Mouse (Mus musculus): ENCODE results near the gene Cldn22. TPM values are rescaled to one million over a fixed set of nuclear protein-coding genes. Genes with fewer than 3 reads are reported as not detected.

The Cldn22 gene
- polyA plus RNA-seq, 1 experiment from 2014 or later = not detected

DNA sequence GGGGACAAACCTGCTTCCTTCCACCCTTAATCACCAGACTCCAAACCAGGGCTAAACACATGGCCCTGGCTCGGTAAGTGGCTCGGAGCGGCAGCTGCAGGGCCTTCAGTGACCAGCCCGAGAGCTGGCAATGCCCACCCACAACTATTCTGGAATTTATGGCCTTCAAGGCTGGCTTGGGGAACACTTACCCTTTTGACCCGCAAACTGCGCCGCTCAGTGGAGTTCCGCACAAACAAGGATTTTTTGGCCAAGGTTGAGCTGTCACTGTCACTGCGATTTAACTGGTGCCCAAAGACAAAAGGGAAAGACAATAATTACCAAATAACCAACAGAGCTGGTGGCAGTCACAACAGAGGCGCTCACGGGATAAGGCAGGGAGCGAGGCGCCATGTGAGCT lies 21.7 kb downstream of the Cldn22 start:
- H3K4me1 ChIP-seq (ENCODE audit: control insufficient read depth, insufficient read depth, low read length) = no peaks in the 10 kb centered on the region
- H3K4me3 ChIP-seq (ENCODE audit: low read depth, low read length) = no peak overlapping the region
- no peaks in the 10 kb centered on the region; the same call in 1 of the 2 replicates for H3K36me3 ChIP-seq (ENCODE audit: control insufficient read depth, insufficient read depth, low read length)
- no peaks in the 10 kb centered on the region for H3K27me3 ChIP-seq (ENCODE audit: control insufficient read depth, insufficient read depth, low read length)
- ATAC-seq (ENCODE audit: low FRiP score) (no peak), DNase-seq (ENCODE audit: low spot score, missing footprints) (no peak)
- H3K9ac ChIP-seq (ENCODE audit: low read length) = no peak overlapping the region
- H3K4me2 ChIP-seq = no peak overlapping the region
- WGBS = 77% methylated on average over 13 of the region's 13 CpGs
- H3K27ac ChIP-seq (ENCODE audit: low read depth, low read length) = no peak overlapping the region
- H3K9me3 ChIP-seq (ENCODE audit: control insufficient read depth, low read length) = no peaks in the 10 kb centered on the region

DNA sequence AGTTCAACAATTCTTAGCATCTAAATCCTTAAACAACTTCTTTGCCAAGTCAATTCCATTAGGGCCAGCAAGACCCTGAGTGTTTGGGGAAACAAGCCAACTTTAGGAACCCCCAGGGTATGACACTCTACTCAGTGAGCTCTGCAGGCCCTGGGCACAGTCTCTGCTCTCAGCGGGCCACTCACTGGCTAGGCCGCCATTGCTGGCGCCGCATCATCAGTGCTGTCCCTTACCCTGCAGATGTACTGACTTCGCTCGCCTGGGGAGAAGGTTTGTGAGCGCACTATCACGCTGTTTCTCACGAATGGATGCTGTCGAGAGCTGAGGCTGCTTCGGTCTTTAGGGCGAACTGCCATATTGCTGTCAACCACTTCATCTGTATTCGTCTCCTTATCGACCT lies 22.9 kb downstream of the Cldn22 start:
- no peaks in the 10 kb centered on the region; the same call in 1 of the 2 replicates for H3K36me3 ChIP-seq (ENCODE audit: control insufficient read depth, insufficient read depth, low read length)
- H3K4me1 ChIP-seq (ENCODE audit: control insufficient read depth, insufficient read depth, low read length) = no peaks in the 10 kb centered on the region
- no peak overlapping the region for H3K4me3 ChIP-seq (ENCODE audit: low read depth, low read length)
- no peak overlapping the region for H3K4me2 ChIP-seq
- H3K27ac ChIP-seq (ENCODE audit: low read depth, low read length) = no peak overlapping the region
- DNase-seq (ENCODE audit: low spot score, missing footprints) (peak; percentile 41), ATAC-seq (ENCODE audit: low FRiP score) (no peak)
- no peak overlapping the region for H3K9ac ChIP-seq (ENCODE audit: low read length)
- WGBS = 94% methylated on average over 14 of the region's 14 CpGs
- no peaks in the 10 kb centered on the region for H3K9me3 ChIP-seq (ENCODE audit: control insufficient read depth, low read length)
- H3K27me3 ChIP-seq (ENCODE audit: control insufficient read depth, insufficient read depth, low read length) = no peaks in the 10 kb centered on the region

DNA sequence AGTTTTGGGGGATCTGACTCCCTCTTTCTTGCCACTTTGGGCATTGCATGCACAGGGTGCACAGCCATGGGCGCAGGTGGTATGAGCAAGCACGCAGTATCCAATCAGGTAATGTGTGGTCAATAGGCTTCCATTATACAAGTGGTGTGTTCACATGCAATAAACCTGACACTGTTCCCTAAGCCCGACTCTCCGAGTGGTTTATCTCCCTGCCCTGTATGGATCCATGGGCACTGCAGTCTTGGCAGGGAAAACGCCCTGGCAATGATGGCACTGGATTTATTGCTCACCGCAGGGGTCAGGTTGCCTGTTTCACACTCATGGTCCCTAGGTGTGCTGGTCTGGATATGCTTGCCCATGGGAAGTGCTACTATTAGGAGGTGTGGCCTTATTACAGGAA lies 23.6 kb downstream of the Cldn22 start:
- Histone ChIP-seq H3K4me2 (no peak overlapping the region), H3K27me3 (ENCODE audit: control insufficient read depth, insufficient read depth, low read length) (no peaks in the 10 kb centered on the region), H3K9me3 (ENCODE audit: control insufficient read depth, low read length) (no peaks in the 10 kb centered on the region), H3K4me3 (ENCODE audit: low read depth, low read length) (no peak overlapping the region), H3K9ac (ENCODE audit: low read length) (no peak overlapping the region), H3K36me3 (ENCODE audit: control insufficient read depth, insufficient read depth, low read length) (no peaks in the 10 kb centered on the region), H3K27ac (ENCODE audit: low read depth, low read length) (no peak overlapping the region), H3K4me1 (ENCODE audit: control insufficient read depth, insufficient read depth, low read length) (no peaks in the 10 kb centered on the region)
- ATAC-seq (ENCODE audit: low FRiP score) (no peak), DNase-seq (ENCODE audit: low spot score, missing footprints) (no peak)
- 94% methylated on average over 6 of the region's 6 CpGs for WGBS

DNA sequence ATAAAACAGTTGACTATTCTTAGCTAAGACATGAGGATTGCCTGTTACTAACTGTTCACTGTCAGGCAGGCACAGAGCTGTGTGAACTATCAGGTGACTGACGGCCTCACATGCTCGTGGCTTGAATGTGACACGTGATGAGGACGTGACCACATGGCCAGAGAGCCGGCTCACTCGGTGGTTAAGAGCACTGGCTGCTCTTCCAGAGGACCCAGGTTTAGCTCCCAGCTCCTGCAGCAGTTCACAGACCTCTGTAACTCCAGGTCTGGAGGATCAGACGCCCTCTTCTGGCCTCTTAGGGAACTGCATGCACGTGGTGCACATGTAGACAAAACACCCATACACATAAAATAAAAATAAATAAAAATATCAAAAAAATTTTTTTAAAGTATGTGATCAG lies 25.6 kb downstream of the Cldn22 start:
- DNase-seq (ENCODE audit: low spot score, missing footprints) (peak; percentile 68), ATAC-seq (ENCODE audit: low FRiP score) (no peak)
- H3K27me3 ChIP-seq (ENCODE audit: control insufficient read depth, insufficient read depth, low read length) = no peaks in the 10 kb centered on the region
- WGBS = 82% methylated on average over 8 of the region's 8 CpGs
- H3K9me3 ChIP-seq (ENCODE audit: control insufficient read depth, low read length) = no peaks in the 10 kb centered on the region
- no peak overlapping the region for H3K27ac ChIP-seq (ENCODE audit: low read depth, low read length)
- no peak overlapping the region for H3K4me3 ChIP-seq (ENCODE audit: low read depth, low read length)
- H3K4me1 ChIP-seq (ENCODE audit: control insufficient read depth, insufficient read depth, low read length) = no peaks in the 10 kb centered on the region
- H3K4me2 ChIP-seq = no peak overlapping the region
- no peak overlapping the region for H3K9ac ChIP-seq (ENCODE audit: low read length)
- H3K36me3 ChIP-seq (ENCODE audit: control insufficient read depth, insufficient read depth, low read length) = no peaks in the 10 kb centered on the region

DNA sequence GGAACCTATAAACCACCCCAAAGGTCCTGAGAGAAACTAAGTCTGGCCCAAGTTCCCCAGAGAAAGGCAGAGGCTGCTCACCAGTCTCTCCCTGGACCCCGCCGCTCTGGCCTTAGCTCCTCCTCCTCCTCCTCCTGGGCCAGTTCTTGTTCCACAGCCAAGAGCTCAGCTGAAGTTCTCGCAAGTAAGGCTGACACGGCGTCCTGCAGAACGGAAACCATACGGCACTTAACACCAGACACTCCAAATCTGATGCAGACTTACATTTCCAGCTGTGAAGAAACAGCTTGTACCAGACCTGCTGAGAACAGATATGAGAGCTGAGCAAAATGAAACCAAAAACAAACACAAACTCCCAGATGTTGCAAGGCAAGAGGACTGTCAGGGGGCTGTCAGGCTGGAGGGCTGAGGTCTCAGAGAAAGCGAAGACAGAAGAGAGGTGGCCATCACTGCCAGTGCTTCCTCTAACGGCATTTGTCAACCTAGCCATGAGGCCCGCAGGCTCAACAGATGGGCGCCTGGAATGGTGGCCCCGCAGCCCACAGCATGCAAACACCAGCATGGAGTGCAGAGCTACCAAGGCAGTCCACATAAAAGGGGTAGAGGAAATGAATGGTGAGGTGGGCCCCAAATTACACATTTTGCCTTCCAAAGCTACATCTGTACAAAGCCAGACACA lies 27.7 kb downstream of the Cldn22 start:
- Histone ChIP-seq H3K4me3 (ENCODE audit: low read depth, low read length) (no peak overlapping the region), H3K27me3 (ENCODE audit: control insufficient read depth, insufficient read depth, low read length) (no peaks in the 10 kb centered on the region), H3K9me3 (ENCODE audit: control insufficient read depth, low read length) (no peaks in the 10 kb centered on the region), H3K36me3 (ENCODE audit: control insufficient read depth, insufficient read depth, low read length) (no peaks in the 10 kb centered on the region), H3K4me2 (no peak overlapping the region), H3K27ac (ENCODE audit: low read depth, low read length) (no peak overlapping the region), H3K9ac (ENCODE audit: low read length) (no peak overlapping the region), H3K4me1 (ENCODE audit: control insufficient read depth, insufficient read depth, low read length) (no peaks in the 10 kb centered on the region)
- DNase-seq (ENCODE audit: low spot score, missing footprints) (peak; percentile 78), ATAC-seq (ENCODE audit: low FRiP score) (no peak)
- WGBS = 83% methylated on average over 12 of the region's 12 CpGs

DNA sequence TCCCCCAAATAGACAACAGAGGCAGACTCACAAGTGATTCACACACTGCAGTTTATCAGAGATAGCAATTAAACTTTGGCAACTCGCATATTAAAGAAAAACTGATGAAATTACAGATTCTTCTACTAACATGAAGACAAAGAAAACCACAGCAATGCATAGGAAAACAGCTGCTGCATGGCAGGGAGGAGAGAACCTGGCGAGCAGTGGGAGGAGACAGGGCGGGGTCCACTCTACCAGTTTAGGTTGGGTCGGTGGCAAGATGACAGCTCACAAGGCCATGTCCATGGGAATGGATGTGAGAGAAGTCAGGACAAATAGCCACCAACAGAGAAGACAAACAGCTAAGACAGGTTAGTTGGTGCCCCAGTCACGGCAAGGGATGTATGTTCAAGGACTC lies 28.5 kb downstream of the Cldn22 start:
- H3K36me3 ChIP-seq (ENCODE audit: control insufficient read depth, insufficient read depth, low read length) = no peaks in the 10 kb centered on the region
- H3K27me3 ChIP-seq (ENCODE audit: control insufficient read depth, insufficient read depth, low read length) = no peaks in the 10 kb centered on the region
- no peaks in the 10 kb centered on the region for H3K4me1 ChIP-seq (ENCODE audit: control insufficient read depth, insufficient read depth, low read length)
- no peak overlapping the region for H3K9ac ChIP-seq (ENCODE audit: low read length)
- 79% methylated on average over 5 of the region's 5 CpGs for WGBS
- DNase-seq (ENCODE audit: low spot score, missing footprints) = peak; percentile 73
- no peak overlapping the region for H3K4me2 ChIP-seq
- no peaks in the 10 kb centered on the region for H3K9me3 ChIP-seq (ENCODE audit: control insufficient read depth, low read length)
- no peak for ATAC-seq (ENCODE audit: low FRiP score)
- H3K4me3 ChIP-seq (ENCODE audit: low read depth, low read length) = no peak overlapping the region
- H3K27ac ChIP-seq (ENCODE audit: low read depth, low read length) = no peak overlapping the region

DNA sequence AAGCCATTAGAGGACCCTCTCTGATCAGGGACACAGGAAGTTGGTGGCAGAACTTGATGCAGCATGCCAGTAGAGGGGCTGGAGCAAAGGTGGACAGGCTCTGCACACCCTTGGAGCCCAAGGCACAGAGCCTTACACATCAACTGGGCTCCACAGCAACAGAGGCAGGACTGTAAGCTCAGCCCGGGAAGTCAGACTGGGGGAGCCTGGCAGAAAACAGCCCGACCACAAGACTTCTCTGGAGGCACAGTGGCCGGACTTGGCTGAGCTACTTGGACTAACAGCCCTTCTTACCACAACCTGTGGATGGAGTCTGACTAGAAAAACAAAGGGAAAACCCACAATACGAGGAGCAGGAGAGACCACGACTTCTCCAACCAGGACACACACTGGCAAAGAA lies 29.1 kb downstream of the Cldn22 start:
- Histone ChIP-seq H3K4me1 (ENCODE audit: control insufficient read depth, insufficient read depth, low read length) (no peaks in the 10 kb centered on the region), H3K9ac (ENCODE audit: low read length) (no peak overlapping the region), H3K4me3 (ENCODE audit: low read depth, low read length) (no peak overlapping the region), H3K9me3 (ENCODE audit: control insufficient read depth, low read length) (no peaks in the 10 kb centered on the region), H3K4me2 (no peak overlapping the region), H3K27ac (ENCODE audit: low read depth, low read length) (no peak overlapping the region), H3K36me3 (ENCODE audit: control insufficient read depth, insufficient read depth, low read length) (no peaks in the 10 kb centered on the region; the same call in 1 of the 2 replicates), H3K27me3 (ENCODE audit: control insufficient read depth, insufficient read depth, low read length) (no peaks in the 10 kb centered on the region)
- no peak for ATAC-seq (ENCODE audit: low FRiP score)
- WGBS = 90% methylated on average over 5 of the region's 5 CpGs
- DNase-seq (ENCODE audit: low spot score, missing footprints) = peak; percentile 39

DNA sequence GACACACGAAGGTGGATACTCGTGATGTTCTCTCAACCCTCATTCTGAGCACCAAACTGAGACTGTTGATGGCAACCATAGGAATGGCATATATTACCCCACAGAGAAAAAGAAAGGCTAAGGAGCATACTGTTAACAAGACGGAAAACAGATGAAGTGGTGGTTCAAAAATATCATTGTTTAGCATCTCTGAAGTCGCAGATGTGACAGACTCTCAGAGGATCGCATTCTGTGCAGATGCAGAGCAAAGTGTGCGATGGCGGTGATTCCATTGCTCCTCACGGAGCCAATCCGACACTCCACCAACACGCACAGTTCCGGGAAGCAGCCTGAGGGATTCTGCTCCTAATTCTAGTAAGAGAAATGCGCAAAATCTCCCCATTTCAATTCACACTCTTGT lies 35.0 kb downstream of the Cldn22 start:
- DNase-seq (ENCODE audit: low spot score, missing footprints) (no peak), ATAC-seq (ENCODE audit: low FRiP score) (no peak)
- Histone ChIP-seq H3K4me1 (ENCODE audit: control insufficient read depth, insufficient read depth, low read length) (no peaks in the 10 kb centered on the region), H3K4me2 (no peak overlapping the region), H3K27ac (ENCODE audit: low read depth, low read length) (no peak overlapping the region), H3K4me3 (ENCODE audit: low read depth, low read length) (no peak overlapping the region), H3K9me3 (ENCODE audit: control insufficient read depth, low read length) (no peaks in the 10 kb centered on the region), H3K27me3 (ENCODE audit: control insufficient read depth, insufficient read depth, low read length) (no peaks in the 10 kb centered on the region), H3K36me3 (ENCODE audit: control insufficient read depth, insufficient read depth, low read length) (no peaks in the 10 kb centered on the region; the same call in 1 of the 2 replicates), H3K9ac (ENCODE audit: low read length) (no peak overlapping the region)
- WGBS = 93% methylated on average over 12 of the region's 12 CpGs

DNA sequence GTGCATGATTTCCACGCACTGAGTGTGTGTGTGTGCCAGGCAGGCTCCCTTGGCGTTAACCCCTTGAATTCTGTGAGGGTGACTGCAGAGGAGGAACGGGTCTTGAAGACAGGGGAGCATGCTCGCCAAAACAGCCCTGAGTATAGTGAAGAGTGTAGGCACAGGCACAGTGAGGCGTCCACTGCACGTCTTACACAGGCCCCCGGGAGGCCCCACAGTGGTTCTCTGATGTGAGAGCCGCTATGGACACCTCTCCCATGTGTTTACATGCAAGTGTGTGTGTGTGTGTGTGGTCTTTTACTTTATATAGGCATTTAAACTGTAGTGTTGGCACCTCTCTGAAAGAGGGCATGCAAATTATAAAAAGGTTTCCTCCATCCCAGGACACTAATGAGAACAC lies 42.3 kb downstream of the Cldn22 start:
- no peak overlapping the region for H3K4me2 ChIP-seq
- 89% methylated on average over 8 of the region's 8 CpGs for WGBS
- ATAC-seq (ENCODE audit: low FRiP score) = no peak

More for the DNA sequence above, 42.3 kb downstream of the Cldn22 start:
- no peak for DNase-seq (ENCODE audit: low spot score, missing footprints)
- no peak overlapping the region for H3K9ac ChIP-seq (ENCODE audit: low read length)
- H3K36me3 ChIP-seq (ENCODE audit: control insufficient read depth, insufficient read depth, low read length) = no peaks in the 10 kb centered on the region
- no peaks in the 10 kb centered on the region for H3K27me3 ChIP-seq (ENCODE audit: control insufficient read depth, insufficient read depth, low read length)
- H3K9me3 ChIP-seq (ENCODE audit: control insufficient read depth, low read length) = no peaks in the 10 kb centered on the region
- no peak overlapping the region for H3K27ac ChIP-seq (ENCODE audit: low read depth, low read length)
- H3K4me3 ChIP-seq (ENCODE audit: low read depth, low read length) = no peak overlapping the region
- no peaks in the 10 kb centered on the region for H3K4me1 ChIP-seq (ENCODE audit: control insufficient read depth, insufficient read depth, low read length)
